Mouse (Mus musculus) liver, embryonic 14.5 days (tissue): ENCODE results near the gene Heatr9.

Source experiments
- CTCF ChIP-seq: IDR thresholded peaks from 2 replicates; pipeline ENCODE4 v1.5.1; 2016; ENCODE audit warnings: antibody characterized with exemption, low read depth, control low read depth
- EP300 ChIP-seq: IDR thresholded peaks from 2 replicates; pipeline ENCODE4 v1.6.1; 2016; ENCODE audit warnings: antibody characterized with exemption, low read depth

- TF ChIP-seq CTCF (no peak), EP300 (no peak)
Observed at GRCm38 (mm10) chr11:83560405-83560804, 38.4 kb upstream of the Heatr9 start.
